ENCODE assay signal across 8 mouse cellular contexts in the genomic region with DNA sequence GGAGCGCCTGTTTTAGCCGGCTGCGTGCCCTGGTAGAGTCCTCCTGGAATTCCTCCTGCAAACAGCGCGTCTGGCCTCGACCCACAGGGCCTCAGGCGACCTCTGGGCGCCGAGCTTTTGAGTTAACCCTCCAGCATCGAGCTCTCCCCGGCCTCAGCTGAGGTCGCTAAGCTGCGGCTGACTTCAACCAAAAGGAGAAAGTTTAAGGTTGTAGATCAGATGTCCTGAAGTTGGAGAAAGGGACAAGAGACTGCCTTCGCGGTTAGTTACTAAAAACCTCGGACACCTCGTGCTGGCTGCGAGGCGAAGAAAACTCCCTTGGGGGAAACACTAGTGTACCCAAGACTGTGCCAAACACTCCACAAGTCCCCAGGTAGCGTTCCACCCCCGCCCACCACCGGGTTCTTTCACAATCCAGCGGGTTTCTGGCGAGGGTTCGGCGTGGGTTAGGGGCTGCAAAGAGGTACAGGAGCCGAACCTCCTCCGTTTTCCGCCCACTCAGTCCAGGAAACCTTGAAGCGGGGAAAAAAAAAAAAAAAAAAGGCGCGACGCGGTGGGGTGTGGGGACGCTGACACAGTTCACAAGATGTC.
A peak's percentile ranks its signal among the peaks of the same experiment; 100 is the strongest.
DNase-seq lines count a peak whose midpoint lies in the region; ATAC-seq and TF ChIP-seq lines count a peak whose summit lies in the region.

No protein-coding gene starts in this region.

- peaks cover 49% of the 10 kb centered on the region for H3K27me3 ChIP-seq in forebrain, embryonic 11.5 days (ENCODE audit: control insufficient read depth, insufficient read depth, low read length)
- H3K27me3 ChIP-seq in intestine, embryonic 14.5 days (replicated peaks; ENCODE audit: control insufficient read depth, insufficient read depth, low read length), result peaks cover 72% of the 10 kb centered on the region
- H3K27me3 ChIP-seq in stomach, postnatal 0 days (ENCODE audit: control insufficient read depth, insufficient read depth, low read length), result peaks cover 12% of the 10 kb centered on the region

- peaks cover 28% of the 10 kb centered on the region for H3K4me1 ChIP-seq in forebrain, embryonic 11.5 days (replicated peaks; ENCODE audit: control insufficient read depth, insufficient read depth, low read length)
- peaks cover 32% of the 10 kb centered on the region; the same call in 1 of the 2 replicates for H3K4me1 ChIP-seq in intestine, embryonic 14.5 days (replicated peaks; ENCODE audit: control insufficient read depth, insufficient read depth, low read length)
- 0 out of 2 replicates have a peak, but pooled peaks cover 2% of the 10 kb centered on the region for H3K4me1 ChIP-seq in stomach, postnatal 0 days (replicated peaks; ENCODE audit: control insufficient read depth, insufficient read depth)

- no peak for TF ChIP-seq CTCF in stomach, postnatal 0 days (IDR thresholded peaks at IDR 0.05; ENCODE audit: low read depth)

- H3K4me3 ChIP-seq in forebrain, embryonic 11.5 days (ENCODE audit: low read depth, low read length), result peak overlapping the region; percentile 28
- H3K4me3 ChIP-seq in intestine, embryonic 14.5 days (ENCODE audit: low read depth, low read length), result peak overlapping the region; percentile 30
- peak overlapping the region; percentile 39 for H3K4me3 ChIP-seq in stomach, postnatal 0 days (ENCODE audit: low read depth, low read length)

- H3K9ac ChIP-seq in forebrain, embryonic 11.5 days (ENCODE audit: low read length), result no peak overlapping the region
- no peak overlapping the region for H3K9ac ChIP-seq in intestine, embryonic 14.5 days (ENCODE audit: low read length)
- no peak overlapping the region for H3K9ac ChIP-seq in stomach, postnatal 0 days (ENCODE audit: low read length)

- no peaks in the 10 kb centered on the region for H3K9me3 ChIP-seq in forebrain, embryonic 11.5 days (ENCODE audit: control insufficient read depth, low read length)
- no peaks in the 10 kb centered on the region for H3K9me3 ChIP-seq in intestine, embryonic 14.5 days (ENCODE audit: control insufficient read depth, low read length)
- no peaks in the 10 kb centered on the region for H3K9me3 ChIP-seq in stomach, postnatal 0 days (ENCODE audit: control insufficient read depth, low read length)

- no peak for TF ChIP-seq EP300 in stomach, postnatal 0 days (optimal IDR thresholded peaks at IDR 0.05)

- peak; percentile 49 for DNase-seq in ovary, postnatal 36 days (ENCODE audit: low spot score)
- DNase-seq in ovary, postnatal 14 days (ENCODE audit: low spot score), result no peak
- peak; percentile 73 for DNase-seq in forebrain, embryonic 11.5 days (ENCODE audit: low spot score)
- DNase-seq in intestine, embryonic 14.5 days (ENCODE audit: low spot score), result peak; percentile 82
- DNase-seq in lung, postnatal 10 days, result peak; percentile 30
- DNase-seq in stomach, postnatal 0 days (ENCODE audit: low spot score), result peak; percentile 24
- no peak for DNase-seq in cerebellum, postnatal 4 days (ENCODE audit: low spot score in 2 of 2)

- under 1% methylated on average over 30 of the region's 35 CpGs for WGBS in forebrain, embryonic 11.5 days
- WGBS in intestine, embryonic 14.5 days, result 2% methylated on average over 35 of the region's 35 CpGs
- 14% methylated on average over 29 of the region's 35 CpGs for WGBS in stomach, postnatal 0 days

- ATAC-seq in forebrain, embryonic 11.5 days (replicated peaks; ENCODE audit: low FRiP score), result no peak
- no peak for ATAC-seq in intestine, embryonic 14.5 days (replicated peaks; ENCODE audit: low FRiP score, low TSS enrichment, low read depth)
- ATAC-seq in stomach, postnatal 0 days (ENCODE audit: low FRiP score, low TSS enrichment), result no peak
- ATAC-seq in frontal cortex, adult (ENCODE audit: low TSS enrichment), result no peak

- peak overlapping the region; percentile 65 for H3K4me2 ChIP-seq in forebrain, embryonic 11.5 days (ENCODE audit: low read depth, low read length, severe bottlenecking)
- peak overlapping the region; percentile 50 for H3K4me2 ChIP-seq in intestine, embryonic 14.5 days (ENCODE audit: low read length)
- H3K4me2 ChIP-seq in stomach, postnatal 0 days (replicated peaks; ENCODE audit: low read depth), result peak overlapping the region; percentile 64

- no peaks in the 10 kb centered on the region for H3K36me3 ChIP-seq in forebrain, embryonic 11.5 days (ENCODE audit: control insufficient read depth, insufficient read depth, low read length)
- H3K36me3 ChIP-seq in intestine, embryonic 14.5 days (ENCODE audit: control insufficient read depth, insufficient read depth, low read length), result no peaks in the 10 kb centered on the region
- H3K36me3 ChIP-seq in stomach, postnatal 0 days (ENCODE audit: control insufficient read depth, insufficient read depth, low read length), result no peaks in the 10 kb centered on the region

- H3K27ac ChIP-seq in forebrain, embryonic 11.5 days (ENCODE audit: low read depth, low read length), result no peak overlapping the region
- H3K27ac ChIP-seq in intestine, embryonic 14.5 days (ENCODE audit: low read depth), result no peak overlapping the region
- no peak overlapping the region for H3K27ac ChIP-seq in stomach, postnatal 0 days (replicated peaks)

Comparison
In these comparisons a context has a peak if more than half of its experiments do, and no peak if none do; other contexts are left out.
1. DNase-seq: peak in ovary, postnatal 36 days (single experiment), forebrain, embryonic 11.5 days (single experiment), intestine, embryonic 14.5 days (single experiment), lung, postnatal 10 days (single experiment) and stomach, postnatal 0 days (single experiment); none in ovary, postnatal 14 days (single experiment) and cerebellum, postnatal 4 days (0 of 2).
2. Peak in every context shown above with its lines, with median percentiles within 50 percentile points of each other: H3K4me2 ChIP-seq and H3K4me3 ChIP-seq.